In genomic region chr19:5684985-5685384, GRCm38 (mm10) we compare ENCODE assay signal across 21 mouse cellular contexts. TPM values are rescaled to one million over a fixed set of nuclear protein-coding genes. Genes with fewer than 3 reads are reported as not detected.
DNase-seq lines count a peak whose midpoint lies in the region; ATAC-seq and TF ChIP-seq lines count a peak whose summit lies in the region.
"Had no signal": no experiment of that assay in that cellular context is flagged by ENCODE, and none has a peak within 500 bp of the region (broad histone marks: within the 10 kb centered on the region; RNA-seq: fewer than 3 reads in every experiment).

No protein-coding gene starts in this region.

- no peak for ATAC-seq in liver, embryonic 12.5 days
- no peak for ATAC-seq in liver, embryonic 11.5 days (replicated peaks; ENCODE audit: low FRiP score)
- ATAC-seq in neural tube, embryonic 12.5 days (ENCODE audit: low FRiP score, low read depth) = no peak
- no peak for ATAC-seq in neural tube, embryonic 15.5 days (ENCODE audit: low FRiP score)
- ATAC-seq: forebrain, embryonic 14.5 days had no signal

- DNase-seq in cerebellum, adult 11-12 months = peak; percentile 40
- no peak for DNase-seq in cerebellum, adult 8-10 months
- DNase-seq in liver, embryonic 11.5 days (ENCODE audit: low spot score) = no peak
- no peak for DNase-seq in kidney, adult 2 months
- DNase-seq: adrenal gland, postnatal 10 days; cerebellum, adult 11 months; cerebellum, adult 9-11 months; cerebellum, postnatal 36 days; gastrocnemius, adult 2 months; gastrocnemius, postnatal 25 days; heart, postnatal 4 days had no signal

- TF ChIP-seq POLR2A in kidney, adult 2 months (IDR thresholded peaks at IDR 0.05; ENCODE audit: low read depth, low read length) = no peak

- no peaks in the 10 kb centered on the region for H3K27me3 ChIP-seq in liver, embryonic 12.5 days (replicated peaks)
- H3K27me3 ChIP-seq in liver, embryonic 11.5 days (replicated peaks; ENCODE audit: control insufficient read depth, insufficient read depth, low read length) = no peaks in the 10 kb centered on the region
- H3K27me3 ChIP-seq in neural tube, embryonic 12.5 days (replicated peaks) = no peaks in the 10 kb centered on the region
- no peaks in the 10 kb centered on the region for H3K27me3 ChIP-seq in neural tube, embryonic 15.5 days (replicated peaks)
- no peaks in the 10 kb centered on the region for H3K27me3 ChIP-seq in kidney, adult 2 months (replicated peaks; ENCODE audit: control insufficient read depth, insufficient read depth, low read length)
- H3K27me3 ChIP-seq: embryonic facial prominence, embryonic 15.5 days; heart, embryonic 13.5 days; hindbrain, embryonic 13.5 days had no signal

- no peaks in the 10 kb centered on the region for H3K9me3 ChIP-seq in liver, embryonic 12.5 days (replicated peaks)
- H3K9me3 ChIP-seq in liver, embryonic 11.5 days (ENCODE audit: control insufficient read depth, low read length) = no peaks in the 10 kb centered on the region
- H3K9me3 ChIP-seq in neural tube, embryonic 12.5 days = no peaks in the 10 kb centered on the region
- no peaks in the 10 kb centered on the region for H3K9me3 ChIP-seq in neural tube, embryonic 15.5 days (replicated peaks)
- H3K9me3 ChIP-seq: embryonic facial prominence, embryonic 15.5 days; forebrain, embryonic 10.5 days; heart, embryonic 13.5 days; hindbrain, embryonic 13.5 days had no signal

- no peak for TF ChIP-seq CTCF in kidney, adult 2 months (conservative IDR thresholded peaks at IDR 0.05; ENCODE audit: insufficient read depth, insufficient read length, low read depth, low read length)

- peak overlapping the region; percentile 89; the same call in 1 of the 2 replicates for H3K9ac ChIP-seq in liver, embryonic 12.5 days
- H3K9ac ChIP-seq in liver, embryonic 11.5 days (ENCODE audit: low read depth, low read length) = no peak overlapping the region
- 0 out of 2 replicates have a peak overlapping the region, but pooled peaks have one; percentile 3 for H3K9ac ChIP-seq in neural tube, embryonic 12.5 days
- H3K9ac ChIP-seq in neural tube, embryonic 15.5 days (replicated peaks) = no peak overlapping the region
- H3K9ac ChIP-seq: embryonic facial prominence, embryonic 15.5 days; heart, embryonic 13.5 days had no signal

- H3K4me2 ChIP-seq in liver, embryonic 12.5 days = peak overlapping the region; percentile 95; the same call in 1 of the 2 replicates
- no peak overlapping the region for H3K4me2 ChIP-seq in liver, embryonic 11.5 days
- no peak overlapping the region for H3K4me2 ChIP-seq in neural tube, embryonic 12.5 days (replicated peaks)
- no peak overlapping the region for H3K4me2 ChIP-seq in neural tube, embryonic 15.5 days
- H3K4me2 ChIP-seq: embryonic facial prominence, embryonic 15.5 days; heart, embryonic 13.5 days; hindbrain, embryonic 13.5 days had no signal

- no peak overlapping the region for H3K4me3 ChIP-seq in liver, embryonic 12.5 days
- no peak overlapping the region; the same call in 1 of the 2 replicates for H3K4me3 ChIP-seq in liver, embryonic 11.5 days (ENCODE audit: low read depth, low read length)
- 0 out of 2 replicates have a peak overlapping the region, but pooled peaks have one; percentile 2 for H3K4me3 ChIP-seq in neural tube, embryonic 12.5 days
- H3K4me3 ChIP-seq in neural tube, embryonic 15.5 days (replicated peaks) = no peak overlapping the region
- no peak overlapping the region for H3K4me3 ChIP-seq in kidney, adult 2 months (ENCODE audit: insufficient read depth, low read depth, low read length)
- H3K4me3 ChIP-seq: embryonic facial prominence, embryonic 15.5 days; erythroblast, embryonic 14.5 days; gastrocnemius, adult 2 months; heart, embryonic 13.5 days; hindbrain, embryonic 13.5 days had no signal

- 89% methylated on average over 13 of the region's 13 CpGs for WGBS in liver, embryonic 12.5 days (ENCODE audit: insufficient replicate concordance)
- WGBS in liver, embryonic 11.5 days = 92% methylated on average over 13 of the region's 13 CpGs
- 95% methylated on average over 13 of the region's 13 CpGs for WGBS in neural tube, embryonic 12.5 days
- WGBS in neural tube, embryonic 15.5 days = 95% methylated on average over 13 of the region's 13 CpGs
- 90% methylated on average over 13 of the region's 13 CpGs for WGBS in kidney, adult 2 months

- peaks cover 33% of the 10 kb centered on the region for H3K4me1 ChIP-seq in liver, embryonic 12.5 days
- peaks cover 16% of the 10 kb centered on the region for H3K4me1 ChIP-seq in liver, embryonic 11.5 days (replicated peaks; ENCODE audit: control insufficient read depth, insufficient read depth, low read length)
- H3K4me1 ChIP-seq in neural tube, embryonic 12.5 days = peaks cover 20% of the 10 kb centered on the region
- peaks cover 21% of the 10 kb centered on the region for H3K4me1 ChIP-seq in neural tube, embryonic 15.5 days
- H3K4me1 ChIP-seq in kidney, adult 2 months (ENCODE audit: control insufficient read depth, insufficient read depth, low read length) = no peaks in the 10 kb centered on the region; the same call in 1 of the 2 replicates

- peaks cover 70% of the 10 kb centered on the region for H3K36me3 ChIP-seq in liver, embryonic 12.5 days
- H3K36me3 ChIP-seq in liver, embryonic 11.5 days (ENCODE audit: control insufficient read depth, insufficient read depth, low read length) = peaks cover 53% of the 10 kb centered on the region
- H3K36me3 ChIP-seq in neural tube, embryonic 12.5 days = peaks cover 69% of the 10 kb centered on the region
- H3K36me3 ChIP-seq in neural tube, embryonic 15.5 days = peaks cover 66% of the 10 kb centered on the region
- H3K36me3 ChIP-seq in kidney, adult 2 months (ENCODE audit: control insufficient read depth, insufficient read depth, low read length) = peaks cover 2% of the 10 kb centered on the region; the same call in 1 of the 2 replicates

- H3K27ac ChIP-seq in liver, embryonic 12.5 days = 0 out of 2 replicates have a peak overlapping the region, but pooled peaks have one; percentile 91
- no peak overlapping the region for H3K27ac ChIP-seq in liver, embryonic 11.5 days (ENCODE audit: low read depth, low read length)
- no peak overlapping the region for H3K27ac ChIP-seq in neural tube, embryonic 12.5 days
- no peak overlapping the region for H3K27ac ChIP-seq in neural tube, embryonic 15.5 days (replicated peaks)
- H3K27ac ChIP-seq in kidney, adult 2 months (ENCODE audit: insufficient read depth, low read depth, low read length) = no peak overlapping the region
- H3K27ac ChIP-seq: embryonic facial prominence, embryonic 15.5 days; forebrain, embryonic 10.5 days; gastrocnemius, adult 2 months; heart, embryonic 13.5 days; hindbrain, embryonic 13.5 days had no signal

RNA-seq across cellular contexts. Expression of gene Map3k11, which starts 3.6 kb away (rescaled TPM):
- polyA plus RNA-seq in liver, embryonic 12.5 days (2016; fragmentation: Nextera tagmentation; extraction: Ambion mirVana) = 25.8 and 27.7 TPM in 2 replicates
- 27.4 and 28.1 TPM in 2 replicates for polyA plus RNA-seq in liver, embryonic 11.5 days (2014; fragmentation: Nextera tagmentation; extraction: Ambion mirVana)
- polyA plus RNA-seq in neural tube, embryonic 12.5 days (2016; fragmentation: Nextera tagmentation; extraction: Ambion mirVana) = 22.4 and 28.9 TPM in 2 replicates
- 12.7 and 18.3 TPM in 2 replicates for polyA plus RNA-seq in neural tube, embryonic 15.5 days (2015; fragmentation: Nextera tagmentation; extraction: Ambion mirVana)
- 72.2 and 83.9 TPM in 2 replicates for polyA plus RNA-seq in kidney, adult 2 months (2012; rRNA removed)

RNA-seq across cellular contexts. Expression of gene Pcnx3, which starts 3.7 kb away (rescaled TPM):
- polyA plus RNA-seq in liver, embryonic 12.5 days (2016; fragmentation: Nextera tagmentation; extraction: Ambion mirVana) = 18.4 and 18.6 TPM in 2 replicates
- 22.5 and 25.0 TPM in 2 replicates for polyA plus RNA-seq in liver, embryonic 11.5 days (2014; fragmentation: Nextera tagmentation; extraction: Ambion mirVana)
- polyA plus RNA-seq in neural tube, embryonic 12.5 days (2016; fragmentation: Nextera tagmentation; extraction: Ambion mirVana) = 30.3 and 32.4 TPM in 2 replicates
- 21.0 and 23.4 TPM in 2 replicates for polyA plus RNA-seq in neural tube, embryonic 15.5 days (2015; fragmentation: Nextera tagmentation; extraction: Ambion mirVana)
- polyA plus RNA-seq in kidney, adult 2 months (2012; rRNA removed) = 88.8 and 108 TPM in 2 replicates

RNA-seq across cellular contexts. Expression of gene Kcnk7, which starts 19.2 kb away (rescaled TPM):
- polyA plus RNA-seq in liver, embryonic 12.5 days (2016; fragmentation: Nextera tagmentation; extraction: Ambion mirVana) = 0.18 and 0.19 TPM in 2 replicates
- polyA plus RNA-seq in liver, embryonic 11.5 days (2014; fragmentation: Nextera tagmentation; extraction: Ambion mirVana) = 0.14 TPM in 1 of 2 replicates, not detected in the other
- 0.19 TPM in 2 replicates for polyA plus RNA-seq in neural tube, embryonic 12.5 days (2016; fragmentation: Nextera tagmentation; extraction: Ambion mirVana)
- polyA plus RNA-seq in neural tube, embryonic 15.5 days (2015; fragmentation: Nextera tagmentation; extraction: Ambion mirVana) = 0.35 and 0.45 TPM in 2 replicates
- polyA plus RNA-seq in kidney, adult 2 months (2012; rRNA removed) = 0.08 and 0.13 TPM in 2 replicates
- polyA plus RNA-seq: brain, embryonic 14.5 days; forebrain, embryonic 14.5 days; heart, embryonic 13.5 days had no signal

RNA-seq across cellular contexts. Expression of gene Sipa1, which starts 21.5 kb away (rescaled TPM):
- 41.4 and 41.8 TPM in 2 replicates for polyA plus RNA-seq in liver, embryonic 12.5 days (2016; fragmentation: Nextera tagmentation; extraction: Ambion mirVana)
- 32.3 and 34.8 TPM in 2 replicates for polyA plus RNA-seq in liver, embryonic 11.5 days (2014; fragmentation: Nextera tagmentation; extraction: Ambion mirVana)
- polyA plus RNA-seq in neural tube, embryonic 12.5 days (2016; fragmentation: Nextera tagmentation; extraction: Ambion mirVana) = 24.8 and 25.7 TPM in 2 replicates
- polyA plus RNA-seq in neural tube, embryonic 15.5 days (2015; fragmentation: Nextera tagmentation; extraction: Ambion mirVana) = 19.1 and 21.7 TPM in 2 replicates
- polyA plus RNA-seq in kidney, adult 2 months (2012; rRNA removed) = 35.4 and 36.9 TPM in 2 replicates

RNA-seq across cellular contexts. Expression of gene Ehbp1l1, which starts 41.1 kb away (rescaled TPM):
- 122 and 124 TPM in 2 replicates for polyA plus RNA-seq in liver, embryonic 12.5 days (2016; fragmentation: Nextera tagmentation; extraction: Ambion mirVana)
- 64.9 and 67.1 TPM in 2 replicates for polyA plus RNA-seq in liver, embryonic 11.5 days (2014; fragmentation: Nextera tagmentation; extraction: Ambion mirVana)
- polyA plus RNA-seq in neural tube, embryonic 12.5 days (2016; fragmentation: Nextera tagmentation; extraction: Ambion mirVana) = 10.1 and 10.5 TPM in 2 replicates
- 15.9 and 18.6 TPM in 2 replicates for polyA plus RNA-seq in neural tube, embryonic 15.5 days (2015; fragmentation: Nextera tagmentation; extraction: Ambion mirVana)
- 19.3 and 20.1 TPM in 2 replicates for polyA plus RNA-seq in kidney, adult 2 months (2012; rRNA removed)

Comparison
In these comparisons a context has a peak if more than half of its experiments do, and no peak if none do; other contexts are left out.
1. H3K9ac ChIP-seq: peak in liver, embryonic 12.5 days (single experiment) and neural tube, embryonic 12.5 days (single experiment); none in liver, embryonic 11.5 days (single experiment) and neural tube, embryonic 15.5 days (single experiment).